In genomic region chr4:55231522-55231921, GRCm38 (mm10) we compare ENCODE assay signal across 7 mouse cellular contexts.
DNase-seq lines count a peak whose midpoint lies in the region; ATAC-seq and TF ChIP-seq lines count a peak whose summit lies in the region.

No protein-coding gene starts in this region.

- no peak for ATAC-seq in limb, embryonic 11.5 days (ENCODE audit: insufficient number of reproducible peaks, low FRiP score, low TSS enrichment, low read depth)

- in situ Hi-C loops in ES-E14 (cut with MboI; ENCODE audit: low sequenced_read_pairs in 2 of 2, unreplicated experiment in 2 of 2): no loop called here

- DNase-seq in layer of hippocampus, adult 11-12 months (ENCODE audit: low spot score): peak; percentile 28
- DNase-seq in layer of hippocampus, adult 9-10 months (ENCODE audit: low spot score): no peak
- peak; percentile 59 for DNase-seq in ES-E14 (ENCODE audit: low read depth, low spot score)
- DNase-seq in adrenal gland, postnatal 36 days: peak; percentile 51 to 53
- DNase-seq in limb, embryonic 11.5 days (ENCODE audit: low spot score): peak; percentile 63
- no peak for DNase-seq in urinary bladder, postnatal 4 days (ENCODE audit: low spot score in 2 of 2)
- DNase-seq in right cerebral cortex, postnatal 4 days: no peak

- no peaks in the 10 kb centered on the region for H3K9me3 ChIP-seq in ES-E14 (ENCODE audit: control insufficient read depth, insufficient read depth, low read depth, low read length)
- no peaks in the 10 kb centered on the region for H3K9me3 ChIP-seq in limb, embryonic 11.5 days (ENCODE audit: control insufficient read depth, low read length)

- H3K36me3 ChIP-seq in ES-E14 (ENCODE audit: control insufficient read depth, insufficient read depth, low read length, poor library complexity, severe bottlenecking): no peaks in the 10 kb centered on the region
- no peaks in the 10 kb centered on the region for H3K36me3 ChIP-seq in limb, embryonic 11.5 days (ENCODE audit: control insufficient read depth, insufficient read depth, low read length)

- H3K9ac ChIP-seq in ES-E14 (ENCODE audit: insufficient read depth, low read depth, low read length, poor library complexity, severe bottlenecking): no peak overlapping the region
- no peak overlapping the region for H3K9ac ChIP-seq in limb, embryonic 11.5 days (ENCODE audit: low read length)

- H3K27me3 ChIP-seq in limb, embryonic 11.5 days (ENCODE audit: control insufficient read depth, insufficient read depth, low read length): no peaks in the 10 kb centered on the region

- no peaks in the 10 kb centered on the region for H3K4me1 ChIP-seq in ES-E14 (ENCODE audit: control insufficient read depth in 2 of 2, insufficient read depth in 2 of 2, low read length in 2 of 2, poor library complexity in 1 of 2)
- H3K4me1 ChIP-seq in limb, embryonic 11.5 days (ENCODE audit: control insufficient read depth, insufficient read depth, low read length): no peaks in the 10 kb centered on the region

- WGBS in limb, embryonic 11.5 days: 29% methylated on average over 4 of the region's 4 CpGs

- H3K4me3 ChIP-seq in ES-E14 (ENCODE audit: insufficient read depth in 1 of 2, low read depth in 1 of 2, low read length in 2 of 2, poor library complexity in 1 of 2, severe bottlenecking in 1 of 2): no peak overlapping the region
- H3K4me3 ChIP-seq in limb, embryonic 11.5 days (ENCODE audit: low read depth, low read length): no peak overlapping the region

- H3K4me2 ChIP-seq in limb, embryonic 11.5 days (ENCODE audit: low read depth, severe bottlenecking): no peak overlapping the region

- H3K27ac ChIP-seq in ES-E14 (ENCODE audit: insufficient read depth, low read depth, low read length, poor library complexity, severe bottlenecking): no peak overlapping the region
- no peak overlapping the region for H3K27ac ChIP-seq in limb, embryonic 11.5 days (replicated peaks; ENCODE audit: low read depth, low read length)

TF ChIP-seq in ES-E14, 5 proteins besides CTCF, POLR2A, EP300 and RAD21:
- no peak for TF ChIP-seq HCFC1 (IDR thresholded peaks at IDR 0.05; ENCODE audit: borderline replicate concordance, insufficient read depth, low read length)
- TF ChIP-seq ZC3H11A (IDR thresholded peaks at IDR 0.05; ENCODE audit: borderline replicate concordance, low read depth, low read length): peak; percentile 46; the same call in 1 of the 2 replicates

Comparison
In these comparisons a context has a peak if more than half of its experiments do, and no peak if none do; other contexts are left out.
1. DNase-seq: peak in layer of hippocampus, adult 11-12 months (single experiment), ES-E14 (single experiment), adrenal gland, postnatal 36 days (2 of 2) and limb, embryonic 11.5 days (single experiment); none in layer of hippocampus, adult 9-10 months (single experiment), urinary bladder, postnatal 4 days (0 of 2) and right cerebral cortex, postnatal 4 days (single experiment).